Mouse (Mus musculus): Measurements from ENCODE around the gene Ash1l. TPM values are rescaled to one million over a fixed set of nuclear protein-coding genes. Genes with fewer than 3 reads are reported as not detected.
"Not testable (repeated sequence)": the region's sequence is repeated elsewhere in the genome, so short reads cannot be mapped to it uniquely, and the experiment has no call there.

Gene Ash1l
- total and polyA plus RNA-seq, 2 experiments = 3.9 to 11.8 TPM

GRCm38 (mm10) chr3:88975012-88975411 is 24.6 kb downstream of the Ash1l start:
- TF ChIP-seq POLR2A (IDR thresholded peaks at IDR 0.05; ENCODE audit: extremely low read depth, insufficient read depth, low read length) (no peak), CTCF (IDR thresholded peaks at IDR 0.05; ENCODE audit: low read depth, low read length) (no peak)
- Histone ChIP-seq H3K9ac (ENCODE audit: low read depth, low read length) (no peak overlapping the region), H3K36me3 (ENCODE audit: control insufficient read depth, insufficient read depth, low read length) (peaks cover 7% of the 10 kb centered on the region; the same call in 1 of the 2 replicates), H3K27me3 (ENCODE audit: control insufficient read depth, insufficient read depth, low read length) (no peaks in the 10 kb centered on the region), H3K79me2 (ENCODE audit: control insufficient read depth, insufficient read depth, low read length) (peaks cover 22% of the 10 kb centered on the region; the same call in 1 of the 2 replicates), H3K27ac (replicated peaks; ENCODE audit: insufficient read depth, low read depth, low read length) (no peak overlapping the region), H3K4me1 (ENCODE audit: control insufficient read depth, insufficient read depth, low read length) (no peaks in the 10 kb centered on the region), H3K4me3 (ENCODE audit: insufficient read depth, low read depth, low read length) (no peak overlapping the region)
- DNase-seq (ENCODE audit: extremely low read depth, low read depth, low spot score) = no peak
- 89% methylated on average over 2 of the region's 2 CpGs for WGBS

DNA sequence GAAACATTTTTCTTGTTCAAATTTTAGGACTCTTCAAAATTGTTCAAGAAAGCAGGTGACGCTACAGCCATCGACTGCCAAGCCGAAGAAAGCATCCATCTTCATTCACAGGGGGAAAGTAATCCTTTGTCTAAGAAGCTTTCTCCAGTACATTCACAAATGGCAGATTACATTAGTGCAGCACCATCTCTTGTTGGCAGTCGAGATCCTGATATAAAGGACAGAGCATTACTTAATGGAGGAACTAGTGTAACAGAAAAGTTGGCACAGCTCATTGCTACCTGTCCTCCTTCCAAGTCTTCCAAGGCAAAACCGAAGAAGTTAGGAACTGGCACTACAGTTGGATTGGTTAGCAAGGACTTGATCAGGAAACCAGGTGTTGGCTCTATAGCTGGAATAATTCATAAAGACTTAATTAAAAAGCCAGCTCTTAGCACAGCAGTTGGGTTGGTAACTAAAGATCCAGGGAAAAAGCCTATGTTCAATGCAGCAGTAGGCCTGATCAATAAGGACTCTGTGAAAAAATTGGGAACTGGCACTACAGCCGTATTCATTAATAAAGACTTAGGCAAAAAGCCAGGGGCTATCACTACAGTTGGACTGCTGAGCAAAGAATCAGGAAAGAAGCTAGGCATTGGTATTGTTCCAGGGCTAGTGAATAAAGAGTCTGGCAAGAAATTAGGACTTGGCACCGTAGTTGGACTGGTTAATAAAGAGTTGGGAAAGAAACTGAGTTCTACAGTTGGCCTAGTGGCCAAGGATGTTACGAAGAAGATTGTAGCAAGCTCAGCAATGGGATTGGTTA is 31.0 kb downstream of the Ash1l start:
- peak; percentile 75 for DNase-seq (ENCODE audit: extremely low read depth, low read depth, low spot score)
- H3K27me3 ChIP-seq (ENCODE audit: control insufficient read depth, insufficient read depth, low read length) = no peaks in the 10 kb centered on the region
- H3K36me3 ChIP-seq (ENCODE audit: control insufficient read depth, insufficient read depth, low read length) = peaks cover 46% of the 10 kb centered on the region
- WGBS = 62% methylated on average over 8 of the region's 8 CpGs
- H3K79me2 ChIP-seq (ENCODE audit: control insufficient read depth, insufficient read depth, low read length) = peaks cover 8% of the 10 kb centered on the region; the same call in 1 of the 2 replicates
- H3K4me3 ChIP-seq (ENCODE audit: insufficient read depth, low read depth, low read length) = no peak overlapping the region
- H3K9ac ChIP-seq (ENCODE audit: low read depth, low read length) = no peak overlapping the region
- H3K4me1 ChIP-seq (ENCODE audit: control insufficient read depth, insufficient read depth, low read length) = no peaks in the 10 kb centered on the region
- TF ChIP-seq CTCF (IDR thresholded peaks at IDR 0.05; ENCODE audit: low read depth, low read length) = no peak
- TF ChIP-seq POLR2A (IDR thresholded peaks at IDR 0.05; ENCODE audit: extremely low read depth, insufficient read depth, low read length) = no peak
- no peak overlapping the region for H3K27ac ChIP-seq (replicated peaks; ENCODE audit: insufficient read depth, low read depth, low read length)

GRCm38 (mm10) chr3:88983921-88984381 is 33.5 kb downstream of the Ash1l start:
- Histone ChIP-seq H3K4me3 (ENCODE audit: insufficient read depth, low read depth, low read length) (no peak overlapping the region), H3K9ac (ENCODE audit: low read depth, low read length) (no peak overlapping the region), H3K36me3 (ENCODE audit: control insufficient read depth, insufficient read depth, low read length) (peaks cover 48% of the 10 kb centered on the region), H3K79me2 (ENCODE audit: control insufficient read depth, insufficient read depth, low read length) (peaks cover 8% of the 10 kb centered on the region; the same call in 1 of the 2 replicates), H3K4me1 (ENCODE audit: control insufficient read depth, insufficient read depth, low read length) (no peaks in the 10 kb centered on the region), H3K27me3 (ENCODE audit: control insufficient read depth, insufficient read depth, low read length) (no peaks in the 10 kb centered on the region), H3K27ac (replicated peaks; ENCODE audit: insufficient read depth, low read depth, low read length) (no peak overlapping the region)
- 60% methylated on average over 4 of the region's 4 CpGs for WGBS
- TF ChIP-seq POLR2A (IDR thresholded peaks at IDR 0.05; ENCODE audit: extremely low read depth, insufficient read depth, low read length) (no peak), CTCF (IDR thresholded peaks at IDR 0.05; ENCODE audit: low read depth, low read length) (no peak)
- peak; percentile 52 for DNase-seq (ENCODE audit: extremely low read depth, low read depth, low spot score)

GRCm38 (mm10) chr3:88992793-88993192 is 42.4 kb downstream of the Ash1l start:
- Histone ChIP-seq H3K4me3 (ENCODE audit: insufficient read depth, low read depth, low read length) (no peak overlapping the region), H3K79me2 (ENCODE audit: control insufficient read depth, insufficient read depth, low read length) (no peaks in the 10 kb centered on the region; the same call in 1 of the 2 replicates), H3K27ac (replicated peaks; ENCODE audit: insufficient read depth, low read depth, low read length) (no peak overlapping the region), H3K9ac (ENCODE audit: low read depth, low read length) (no peak overlapping the region), H3K36me3 (ENCODE audit: control insufficient read depth, insufficient read depth, low read length) (peaks cover 12% of the 10 kb centered on the region; the same call in 1 of the 2 replicates), H3K27me3 (ENCODE audit: control insufficient read depth, insufficient read depth, low read length) (no peaks in the 10 kb centered on the region), H3K4me1 (ENCODE audit: control insufficient read depth, insufficient read depth, low read length) (peaks cover 2% of the 10 kb centered on the region; the same call in 1 of the 2 replicates)
- TF ChIP-seq POLR2A (IDR thresholded peaks at IDR 0.05; ENCODE audit: extremely low read depth, insufficient read depth, low read length) = no peak
- no peak for TF ChIP-seq CTCF (IDR thresholded peaks at IDR 0.05; ENCODE audit: low read depth, low read length)
- 41% methylated on average over 2 of the region's 2 CpGs for WGBS
- no peak for DNase-seq (ENCODE audit: extremely low read depth, low read depth, low spot score)

DNA sequence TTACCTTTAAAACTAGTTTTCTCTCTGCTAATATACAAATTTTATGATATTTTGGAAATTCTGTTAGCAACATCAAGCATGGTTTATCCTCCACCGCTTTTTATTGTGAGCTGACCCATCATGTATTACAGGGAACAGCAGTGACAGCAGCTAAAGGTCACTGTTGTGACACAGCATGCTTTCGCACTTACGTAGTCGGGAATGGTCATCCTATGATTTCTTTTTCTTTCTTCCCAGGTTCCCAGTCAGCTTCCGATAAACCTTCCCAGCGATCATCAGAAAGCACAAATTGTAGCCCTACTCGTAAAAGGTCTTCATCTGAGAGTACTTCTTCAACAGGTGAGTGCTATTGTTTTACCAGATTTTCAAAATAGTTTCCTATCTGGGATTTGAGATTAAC is 51.1 kb downstream of the Ash1l start:
- DNase-seq (ENCODE audit: extremely low read depth, low read depth, low spot score) = no peak
- no peaks in the 10 kb centered on the region for H3K27me3 ChIP-seq (ENCODE audit: control insufficient read depth, insufficient read depth, low read length)
- H3K9ac ChIP-seq (ENCODE audit: low read depth, low read length) = no peak overlapping the region
- H3K36me3 ChIP-seq (ENCODE audit: control insufficient read depth, insufficient read depth, low read length) = peaks cover 50% of the 10 kb centered on the region
- TF ChIP-seq CTCF (IDR thresholded peaks at IDR 0.05; ENCODE audit: low read depth, low read length) (no peak), POLR2A (IDR thresholded peaks at IDR 0.05; ENCODE audit: extremely low read depth, insufficient read depth, low read length) (no peak)
- WGBS = 96% methylated on average over 7 of the region's 7 CpGs
- H3K4me1 ChIP-seq (ENCODE audit: control insufficient read depth, insufficient read depth, low read length) = no peaks in the 10 kb centered on the region
- no peak overlapping the region for H3K4me3 ChIP-seq (ENCODE audit: insufficient read depth, low read depth, low read length)
- no peak overlapping the region for H3K27ac ChIP-seq (replicated peaks; ENCODE audit: insufficient read depth, low read depth, low read length)
- peaks cover 6% of the 10 kb centered on the region; the same call in 1 of the 2 replicates for H3K79me2 ChIP-seq (ENCODE audit: control insufficient read depth, insufficient read depth, low read length)

GRCm38 (mm10) chr3:89030896-89031295 is 80.5 kb downstream of the Ash1l start:
- DNase-seq (ENCODE audit: extremely low read depth, low read depth, low spot score); H3K9ac ChIP-seq (ENCODE audit: low read depth, low read length); H3K27me3 ChIP-seq (ENCODE audit: control insufficient read depth, insufficient read depth, low read length); H3K27ac ChIP-seq (replicated peaks; ENCODE audit: insufficient read depth, low read depth, low read length); H3K4me3 ChIP-seq (ENCODE audit: insufficient read depth, low read depth, low read length); H3K4me1 ChIP-seq (ENCODE audit: control insufficient read depth, insufficient read depth, low read length); H3K79me2 ChIP-seq (ENCODE audit: control insufficient read depth, insufficient read depth, low read length): not testable (repeated sequence)
- WGBS = 97% methylated on average over 5 of the region's 5 CpGs
- peaks cover 73% of the 10 kb centered on the region for H3K36me3 ChIP-seq (ENCODE audit: control insufficient read depth, insufficient read depth, low read length)

Measured in liver, adult 2 months (tissue).